Mouse (Mus musculus) E14TG2a.4 (cell line): Measurements from ENCODE around the gene Dock4.

Experiments
- CTCF ChIP-seq: conservative IDR thresholded peaks from 2 replicates; pipeline ENCODE4 v1.5.1; 2014; ENCODE audit warnings: low read length
- POU5F1 ChIP-seq: IDR thresholded peaks from 2 replicates; pipeline ENCODE4 v1.6.1; 2014; ENCODE audit warnings: low read length, borderline replicate concordance

DNA sequence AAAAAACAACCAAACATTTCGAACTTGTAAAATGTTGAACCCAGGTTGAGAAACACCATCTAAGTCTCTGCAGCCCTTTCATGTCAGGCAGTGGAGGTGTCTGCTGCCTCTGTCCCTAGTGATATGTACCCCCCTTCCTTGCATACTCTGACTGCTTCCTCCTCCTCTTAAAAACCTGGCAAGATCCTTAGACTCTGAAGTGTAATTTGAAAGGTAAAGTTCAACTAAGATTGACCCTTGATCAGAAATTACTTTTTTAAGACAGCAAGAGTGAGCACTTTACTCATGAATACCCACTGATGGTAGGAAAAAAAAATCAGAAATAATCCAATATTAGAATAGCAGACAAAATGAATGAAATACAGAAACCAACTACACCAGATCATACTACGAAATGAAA lies 46.4 kb upstream of the Dock4 start:
- no peak for TF ChIP-seq CTCF
- no peak for TF ChIP-seq POU5F1
